Mouse (Mus musculus) CD8-positive naive resting alpha-beta T cell, adult 2 months (primary cell): ENCODE measurements around the gene Ly6g5b.

Source experiments
- DNase-seq, 2 experiments: peaks; one replicate each; pipeline ENCODE4 v3.0.0; 2022; ENCODE audit warnings: low read depth in 2 of 2, low spot score in 2 of 2

Gene Ly6g5b

GRCm38 (mm10) chr17:35106522-35106921 is 8.7 kb downstream of the Ly6g5b start:
- no peak for DNase-seq

GRCm38 (mm10) chr17:35105740-35106389 is 9.4 kb downstream of the Ly6g5b start:
- no peak for DNase-seq

DNA sequence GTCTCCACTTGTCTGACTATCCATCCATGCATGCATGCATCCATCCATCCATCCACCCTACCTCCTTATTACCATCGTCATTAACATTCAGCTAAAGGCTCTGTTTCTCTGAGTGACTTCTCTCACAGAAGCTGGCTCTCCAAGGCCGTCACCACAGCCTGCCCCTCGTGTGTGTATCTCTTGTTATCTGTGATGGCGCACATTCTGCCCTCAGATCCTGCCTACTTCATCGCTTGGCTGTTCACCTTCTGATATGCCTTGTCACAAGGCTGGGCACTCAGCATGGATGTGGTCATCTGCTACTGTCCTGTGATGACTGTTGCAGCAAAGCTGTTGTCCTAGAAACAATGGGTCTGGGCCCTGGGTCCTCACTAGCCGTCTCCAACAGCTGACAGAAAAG is 10.5 kb downstream of the Ly6g5b start:
- DNase-seq: no peak

- DNase-seq: no peak
These were observed 11.1 kb downstream of the Ly6g5b start for GRCm38 (mm10) chr17:35104079-35104478.

DNA sequence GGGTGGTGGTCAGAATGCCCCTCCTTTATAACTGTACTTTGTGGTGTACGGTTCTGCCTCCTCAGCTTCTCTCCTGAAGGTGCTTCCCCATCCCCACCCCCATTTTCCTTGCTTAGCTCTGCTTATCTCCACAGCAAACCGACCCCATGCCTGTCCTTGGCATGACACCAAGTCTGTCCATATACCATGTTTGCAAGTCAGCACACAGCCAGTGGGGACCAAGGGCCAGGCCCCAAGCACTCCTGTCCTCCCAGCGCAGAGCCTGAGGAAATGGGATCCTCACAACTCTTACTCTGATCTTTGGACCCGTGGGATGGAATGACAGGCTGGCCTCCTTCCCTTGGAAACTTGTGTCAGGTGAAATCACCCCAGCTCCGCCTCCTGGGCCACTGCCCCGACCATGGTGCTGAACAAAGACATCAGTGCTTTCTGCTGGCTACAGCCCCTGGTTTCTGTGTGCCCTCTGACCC is 12.0 kb downstream of the Ly6g5b start:
- DNase-seq: no peak

GRCm38 (mm10) chr17:35102299-35102698 is 12.9 kb downstream of the Ly6g5b start:
- no peak for DNase-seq

DNA sequence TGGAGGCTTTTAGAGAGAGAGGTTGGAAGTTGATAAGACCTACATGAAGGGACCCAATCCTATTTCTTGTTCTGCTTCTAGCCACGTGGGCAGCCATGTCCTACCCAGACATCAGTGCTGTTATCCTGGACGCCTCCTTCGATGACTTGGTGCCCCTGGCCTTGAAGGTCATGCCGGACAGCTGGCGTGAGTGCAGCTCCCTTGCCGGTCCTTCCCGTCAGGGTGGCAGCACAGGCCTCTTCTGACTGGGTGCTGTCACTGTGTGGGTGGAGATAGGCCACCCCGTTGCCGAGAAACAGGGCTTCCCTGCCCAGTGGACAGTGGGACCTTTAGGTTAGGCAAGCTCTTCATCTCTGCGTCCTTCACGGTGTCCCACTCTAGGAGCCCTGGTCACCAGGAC is 14.1 kb downstream of the Ly6g5b start:
- DNase-seq: no peak

DNA sequence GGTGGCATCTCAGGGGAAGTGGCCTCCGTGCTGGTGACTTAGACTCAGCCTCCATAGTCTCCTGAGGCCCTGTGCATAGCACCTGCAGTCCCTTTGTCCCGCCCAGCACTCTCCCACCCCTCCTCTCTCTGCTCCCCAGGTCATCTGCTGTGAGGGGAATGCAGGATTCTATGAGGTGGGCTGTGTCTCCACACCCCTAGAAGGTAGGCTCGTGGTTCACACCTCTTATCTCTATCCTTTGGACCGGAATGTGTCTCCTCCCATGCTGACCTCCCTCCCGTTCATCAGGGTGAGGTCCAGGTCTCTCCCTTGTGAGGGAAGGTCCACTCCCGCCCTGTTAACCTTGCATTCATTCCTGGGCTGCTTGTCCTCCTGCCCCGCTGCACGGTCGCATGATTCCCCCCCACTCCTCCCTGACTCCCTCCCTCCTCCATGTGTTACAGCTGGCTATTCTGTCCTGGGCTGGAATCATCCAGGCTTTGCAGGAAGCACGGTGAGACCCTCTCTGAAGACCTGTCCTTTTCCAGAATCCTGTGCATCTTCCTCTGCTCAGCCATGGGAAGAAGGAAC is 14.9 kb downstream of the Ly6g5b start:
- DNase-seq: no peak

DNA sequence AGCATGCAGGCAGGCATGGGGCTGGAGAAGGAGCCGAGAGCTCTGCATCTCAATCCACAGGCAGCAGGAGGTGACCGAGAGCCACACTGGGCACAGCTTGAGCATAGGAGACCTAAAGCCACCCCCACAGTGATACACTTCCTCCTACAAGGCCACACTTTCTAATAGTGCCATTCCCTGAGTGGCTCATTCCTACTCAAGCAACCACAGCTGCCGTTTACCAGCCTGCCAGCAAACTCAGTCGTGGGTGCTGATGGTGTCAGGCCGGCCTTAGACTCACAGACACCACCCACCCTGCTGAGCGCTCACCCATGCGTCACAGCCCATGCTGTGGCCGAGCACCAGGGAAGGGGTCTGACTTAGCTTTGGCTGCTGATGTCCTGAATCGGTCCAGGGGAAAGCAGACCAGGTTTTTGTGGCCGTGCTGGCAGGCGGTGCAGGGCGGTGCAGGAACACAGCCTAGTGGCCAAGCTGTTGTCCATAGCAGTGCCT is 18.0 kb downstream of the Ly6g5b start:
- no peak for DNase-seq

GRCm38 (mm10) chr17:35096597-35096996 is 18.6 kb downstream of the Ly6g5b start:
- DNase-seq: no peak

DNA sequence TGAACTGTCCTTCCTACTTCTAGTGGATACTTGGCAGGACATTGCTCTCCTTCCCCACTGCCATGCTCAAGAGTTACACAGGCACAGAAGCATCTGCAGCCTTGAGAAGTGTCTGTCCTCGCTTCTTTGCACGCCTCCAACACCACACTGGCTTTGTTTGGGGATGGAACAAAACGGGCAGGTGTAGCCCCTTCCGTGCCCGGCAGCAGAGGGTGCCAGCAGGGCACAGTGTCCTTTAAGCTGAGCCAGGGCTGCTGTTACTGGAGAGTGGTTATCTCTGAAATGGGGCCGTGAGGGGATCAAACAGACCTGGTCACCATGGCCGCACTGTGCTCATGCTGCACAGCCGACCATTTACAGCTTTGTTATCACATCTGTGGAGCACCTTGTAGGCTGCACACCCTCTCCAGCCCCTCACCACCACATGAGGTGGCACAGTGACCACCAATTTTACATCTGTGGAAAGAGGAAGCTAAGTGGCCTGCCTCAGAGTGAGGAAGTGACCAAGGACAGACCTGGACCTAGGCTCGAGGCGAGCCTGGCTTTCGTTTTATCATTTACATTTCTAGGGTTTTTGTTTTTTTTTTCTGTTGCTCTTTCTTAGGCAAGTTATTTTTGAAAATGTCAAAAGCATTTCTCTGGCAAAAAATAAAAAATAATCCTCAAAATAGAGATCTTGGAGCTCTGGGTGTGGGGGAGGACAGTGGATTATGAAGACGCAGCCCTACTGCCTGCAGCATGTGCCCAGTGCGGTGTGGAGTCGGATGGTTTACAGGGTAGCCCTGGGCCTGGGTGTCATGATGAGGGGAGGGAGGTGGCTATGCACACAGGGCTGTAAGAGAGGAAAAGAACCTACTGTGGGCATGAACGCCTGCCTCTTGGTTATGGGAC is 20.5 kb downstream of the Ly6g5b start:
- DNase-seq: no peak

DNA sequence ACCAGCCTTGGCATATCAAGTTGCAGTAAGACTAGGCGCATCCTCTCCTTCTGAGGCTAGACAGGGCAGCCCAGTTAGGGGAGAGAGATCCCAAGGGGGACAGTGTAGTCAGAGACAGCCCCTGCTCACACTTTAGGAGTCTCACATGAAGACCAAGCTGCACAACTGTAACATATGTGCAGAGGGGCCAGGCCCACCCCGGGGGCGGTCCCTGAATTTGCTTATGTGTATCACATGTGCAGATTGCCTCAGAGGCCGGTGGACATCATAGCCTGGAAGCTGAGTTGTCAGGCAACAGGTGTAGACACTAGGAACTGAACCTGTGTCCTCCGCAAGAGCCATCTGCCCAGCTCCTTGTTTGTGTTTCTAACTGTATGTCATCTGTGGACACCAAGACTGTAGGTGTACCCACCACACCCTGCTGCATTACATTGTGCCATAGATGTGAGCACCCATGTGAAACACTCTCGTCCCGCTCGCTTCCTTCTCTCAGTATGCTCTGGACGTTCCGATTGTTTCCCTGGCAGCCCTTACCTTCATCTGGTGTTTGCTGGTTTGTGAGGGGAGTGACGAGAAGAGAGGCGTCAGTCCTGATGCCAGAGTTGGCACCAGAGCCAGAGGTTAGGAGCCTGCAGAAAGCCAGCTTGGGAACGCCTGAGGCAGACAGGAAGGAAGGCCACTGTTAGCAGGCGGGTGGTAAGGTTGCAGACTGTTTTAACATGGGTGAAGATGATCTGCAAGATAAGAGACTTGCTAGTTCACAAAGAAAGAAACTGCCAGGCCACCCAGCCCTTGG is 22.6 kb downstream of the Ly6g5b start:
- no peak for DNase-seq

GRCm38 (mm10) chr17:35090166-35090932 is 24.9 kb downstream of the Ly6g5b start:
- no peak for DNase-seq

DNA sequence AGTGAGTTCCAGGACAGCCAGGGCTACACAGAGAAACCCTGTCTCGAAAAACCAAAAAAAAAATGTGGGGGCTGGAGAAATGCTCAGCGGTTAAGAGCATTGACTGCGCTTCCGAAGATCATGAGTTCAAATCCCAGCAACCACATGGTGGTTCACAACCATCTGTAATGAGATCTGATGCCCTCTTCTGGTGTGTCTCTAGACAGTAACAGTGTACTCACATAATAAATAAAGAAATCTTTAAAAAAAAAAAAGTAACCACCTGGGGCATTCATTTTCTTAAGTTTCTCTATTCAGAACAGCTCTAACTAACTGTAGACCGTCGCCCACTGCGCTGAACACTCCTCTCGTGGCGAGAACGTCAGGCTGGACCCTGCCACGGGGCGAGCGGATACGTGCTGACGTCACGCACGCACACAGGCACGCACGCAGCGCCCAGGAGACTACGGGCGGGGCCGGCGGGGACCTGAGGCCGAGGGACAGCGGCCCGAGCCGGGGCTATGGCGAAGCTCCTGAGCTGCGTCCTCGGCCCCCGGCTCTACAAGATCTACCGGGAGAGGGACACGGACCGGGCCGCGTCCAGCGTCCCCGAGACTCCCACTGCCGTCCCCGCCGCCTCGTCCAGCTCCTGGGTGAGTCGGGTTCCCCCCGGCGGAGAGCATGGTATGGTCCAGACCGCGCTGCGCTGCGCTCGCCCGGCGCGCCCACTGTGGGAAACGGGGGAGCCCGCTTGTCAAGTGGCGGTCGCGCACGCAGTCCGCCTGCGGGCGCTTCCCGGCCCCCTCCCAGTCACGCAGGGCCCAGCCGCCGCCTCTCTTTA is 26.2 kb downstream of the Ly6g5b start, which contains the start of gene Abhd16a:
Gene Abhd16a (plus strand): TSS at position 439 of the 820 bp plus-strand sequence.
- peak; percentile 85 to 92 for DNase-seq

DNA sequence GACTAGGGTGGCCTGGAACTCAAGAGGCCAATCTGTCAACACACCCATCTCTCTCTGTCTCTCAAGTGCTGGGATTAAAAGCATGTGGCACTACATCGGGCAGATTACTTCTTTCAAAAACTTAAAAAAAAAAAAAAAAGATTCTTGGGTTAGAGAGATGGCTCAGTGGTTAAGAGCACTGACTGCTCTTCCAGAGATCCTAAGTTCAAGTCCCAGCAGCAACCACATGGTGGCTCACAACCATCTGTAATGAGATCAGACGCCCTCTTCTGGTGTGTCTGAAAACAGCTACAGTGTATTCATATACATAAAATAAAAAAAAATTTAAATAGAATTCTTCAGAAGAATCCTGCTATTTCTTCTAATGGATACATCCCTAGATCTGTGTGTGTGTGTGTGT is 27.1 kb downstream of the Ly6g5b start:
- peak in 1 of 2 experiments; percentile 21 for DNase-seq

DNA sequence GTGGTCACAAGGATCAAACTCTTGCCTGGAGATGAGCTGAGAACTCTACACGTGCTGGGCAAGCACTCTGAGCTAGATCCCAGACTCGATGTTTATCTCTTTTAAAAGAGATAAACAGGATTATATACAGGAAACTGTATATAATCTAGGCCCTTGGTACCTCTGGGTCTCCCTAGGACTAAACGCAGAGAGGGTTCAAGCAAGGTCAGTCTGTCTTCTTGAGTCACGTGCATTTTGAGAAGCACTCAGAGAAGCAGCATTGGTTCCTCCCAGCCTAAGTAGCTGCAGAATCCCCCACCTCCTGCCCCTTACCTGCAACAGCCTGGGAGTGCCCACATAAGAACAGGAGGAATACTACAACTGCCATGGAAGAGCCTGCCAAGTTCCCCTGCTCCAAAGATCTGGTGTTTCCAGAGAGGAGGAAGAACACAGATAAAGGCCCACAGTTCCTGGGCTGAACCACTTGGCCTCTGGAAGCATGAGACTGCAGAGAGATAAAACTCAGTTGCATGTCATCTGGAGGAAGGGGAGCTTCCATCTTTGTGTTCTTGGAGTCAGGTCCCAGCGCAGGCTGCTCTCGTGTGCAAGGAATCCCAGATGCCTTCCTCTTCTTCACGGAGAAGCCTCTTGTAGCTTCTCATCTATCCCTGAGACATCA is 29.9 kb downstream of the Ly6g5b start, which contains the start of gene Ly6g6f:
Gene Ly6g6f (minus strand): TSS at position 403 of the 658 bp plus-strand sequence.
- no peak for DNase-seq

- no peak for DNase-seq
These were observed 31.2 kb downstream of the Ly6g5b start for GRCm38 (mm10) chr17:35083929-35084497.

GRCm38 (mm10) chr17:35082841-35083576 is 32.2 kb downstream of the Ly6g5b start:
- no peak for DNase-seq
